Mouse (Mus musculus): ENCODE data around the gene Dcst2. TPM values are rescaled to one million over a fixed set of nuclear protein-coding genes. Genes with fewer than 3 reads are reported as not detected.
A peak's percentile ranks its signal among the peaks of the same experiment; 100 is the strongest.

Gene Dcst2
- total RNA-seq, 4 experiments from 2014 or later, result 0.32 to 0.47 (median 0.39) TPM

DNA sequence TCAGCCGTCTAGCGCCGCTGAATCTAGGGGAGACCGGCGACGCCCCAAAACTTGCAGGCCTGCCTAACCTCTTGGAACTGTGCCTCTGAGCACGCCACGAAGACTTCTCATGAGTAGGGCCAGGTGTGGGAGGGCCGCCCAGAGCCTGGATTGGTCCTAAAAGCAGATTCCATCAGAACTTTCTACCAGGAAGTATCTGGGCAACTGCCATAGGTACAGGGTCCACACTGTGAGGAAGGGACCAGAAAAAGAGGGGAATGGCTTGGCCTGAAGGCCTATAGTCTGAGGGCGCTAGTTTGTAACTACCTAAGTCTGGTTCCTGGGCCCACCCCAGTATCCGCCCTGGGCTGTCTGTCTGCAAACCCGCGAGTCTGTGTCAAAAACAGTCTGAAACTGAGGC lies 30.2 kb upstream of the Dcst2 start:
- no peak for DNase-seq (ENCODE audit: low spot score in 2 of 2)

DNA sequence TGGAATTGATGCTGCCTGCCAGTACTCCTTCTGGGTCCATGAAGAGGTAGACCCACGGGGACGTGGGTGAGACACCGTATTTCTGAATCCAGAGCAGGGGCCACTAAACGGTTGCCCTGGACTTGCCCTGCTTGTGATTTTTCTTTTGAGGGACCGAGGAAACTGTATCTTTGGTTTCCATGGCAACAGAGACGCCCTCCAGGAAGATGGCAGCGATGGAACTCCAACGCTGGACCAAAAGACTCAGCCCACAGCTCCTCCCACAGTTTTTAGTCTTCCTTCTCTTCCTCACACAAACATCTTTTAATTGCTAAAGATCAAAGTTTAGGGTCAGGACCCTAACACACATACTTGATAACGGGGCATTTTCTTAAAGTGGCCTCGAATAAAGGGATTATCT lies 29.8 kb upstream of the Dcst2 start:
- DNase-seq (ENCODE audit: low spot score in 2 of 2), result no peak

- no peak for DNase-seq (ENCODE audit: low spot score in 2 of 2)
Measured at GRCm38 (mm10) chr3:89332476-89332875, 29.3 kb upstream of the Dcst2 start.

DNA sequence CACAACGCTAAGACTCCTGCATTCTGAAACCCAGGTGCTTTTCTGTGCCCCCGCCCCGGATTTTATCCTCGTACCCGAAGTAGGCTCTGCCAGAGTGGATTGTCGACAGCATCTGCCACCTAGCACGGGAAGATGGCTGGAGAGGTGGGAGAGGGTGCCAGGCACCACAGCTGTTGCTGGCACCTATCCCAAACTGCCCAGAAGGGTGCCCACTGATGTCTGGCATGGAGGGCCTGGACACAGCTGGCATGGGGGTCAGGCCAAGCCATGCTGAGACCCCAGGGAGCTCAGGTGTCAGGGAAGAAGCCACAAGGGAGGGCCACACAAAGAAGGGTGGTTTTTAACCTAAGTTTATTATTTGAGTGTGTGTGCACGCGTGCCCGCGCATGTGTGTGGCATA lies 28.7 kb upstream of the Dcst2 start:
- no peak for DNase-seq (ENCODE audit: low spot score in 2 of 2)

GRCm38 (mm10) chr3:89336529-89336928 lies 25.2 kb upstream of the Dcst2 start:
- no peak for DNase-seq (ENCODE audit: low spot score in 2 of 2)

DNA sequence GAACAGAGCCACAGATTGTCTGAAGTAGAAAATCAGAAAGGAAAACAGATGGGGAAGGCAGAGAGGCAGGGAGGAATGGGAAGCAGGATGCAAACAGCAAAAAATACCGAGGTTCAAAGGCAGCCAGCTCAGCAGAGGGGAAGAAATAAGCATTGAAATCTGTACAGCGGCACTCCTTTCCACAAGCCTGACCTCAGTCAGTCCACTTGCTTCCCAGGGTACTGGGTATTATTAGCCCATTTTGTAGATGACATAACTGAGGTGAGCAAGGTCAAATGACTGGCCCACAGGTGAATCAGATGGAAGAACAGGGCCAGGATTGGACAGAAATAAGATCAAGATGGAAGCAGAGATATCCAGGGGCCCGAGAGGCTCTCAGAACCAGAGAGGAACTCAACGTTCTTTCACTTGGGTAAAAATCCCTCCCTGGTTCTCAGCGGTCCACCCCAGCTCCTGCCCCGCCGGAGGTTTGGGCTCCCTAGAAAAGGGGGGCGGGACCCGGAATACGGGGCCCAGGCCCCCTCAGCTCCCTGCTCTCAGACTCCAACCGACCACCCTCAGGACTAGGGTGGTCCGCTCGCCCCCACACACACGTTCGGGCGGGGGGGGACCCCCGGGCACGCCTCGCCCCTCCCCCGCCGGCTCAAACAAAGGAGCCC lies 24.6 kb upstream of the Dcst2 start:
- DNase-seq (ENCODE audit: low spot score in 2 of 2), result no peak

- no peak for DNase-seq (ENCODE audit: low spot score in 2 of 2)
Measured at GRCm38 (mm10) chr3:89337721-89338578, 23.8 kb upstream of the Dcst2 start, which contains the start of gene Efna4. Gene Efna4, minus strand, starts transcription at chr3:89338028.

- DNase-seq (ENCODE audit: low spot score in 2 of 2), result peak in 1 of 2 experiments; percentile 81
Measured at GRCm38 (mm10) chr3:89339416-89339815, 22.4 kb upstream of the Dcst2 start.

GRCm38 (mm10) chr3:89340465-89340864 lies 21.3 kb upstream of the Dcst2 start:
- peak in 1 of 2 experiments; percentile 76 for DNase-seq (ENCODE audit: low spot score in 2 of 2)

DNA sequence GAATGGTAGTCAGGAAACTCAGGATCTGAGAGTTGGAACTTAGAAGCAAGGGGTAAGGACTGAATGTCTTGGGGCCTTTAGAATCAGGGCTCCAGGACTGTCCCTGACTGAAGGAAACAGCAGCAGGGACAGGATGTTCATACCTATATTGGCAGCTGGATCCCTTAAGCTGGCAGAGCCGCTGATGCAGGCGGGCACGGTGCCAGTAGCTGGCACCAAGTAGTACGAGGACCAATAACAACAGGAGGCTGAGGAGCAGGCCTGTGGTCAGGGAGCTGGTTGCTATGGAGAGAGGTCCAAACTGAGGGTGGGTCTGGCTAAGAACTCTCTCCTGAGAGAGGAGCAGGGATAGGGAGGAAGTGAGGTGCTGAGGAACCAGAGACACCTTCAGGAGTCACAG lies 20.0 kb upstream of the Dcst2 start:
- no peak for DNase-seq (ENCODE audit: low spot score in 2 of 2)

DNA sequence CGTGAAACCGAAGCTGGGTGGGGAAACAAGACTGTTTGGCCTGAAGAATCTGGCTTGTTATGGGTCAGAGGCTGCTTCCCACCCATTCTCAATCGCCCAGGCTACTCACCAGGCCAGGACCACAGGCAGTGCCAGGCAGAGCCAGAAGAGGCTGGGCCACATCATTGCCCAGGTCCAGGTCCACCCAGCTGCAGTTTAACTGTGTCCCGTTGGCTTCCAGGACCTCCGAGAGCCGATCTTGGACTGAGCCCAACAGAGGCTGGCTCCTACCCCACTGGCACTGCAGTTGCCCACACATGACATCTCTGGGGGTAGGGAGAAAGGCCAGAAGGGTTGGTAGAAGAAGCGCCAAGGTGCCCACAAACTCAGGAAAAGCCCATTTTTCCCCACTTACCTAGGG lies 18.5 kb upstream of the Dcst2 start:
- DNase-seq (ENCODE audit: low spot score in 2 of 2), result no peak

- no peak for DNase-seq (ENCODE audit: low spot score in 2 of 2)
Measured at GRCm38 (mm10) chr3:89346815-89347540, 14.8 kb upstream of the Dcst2 start.

- no peak for DNase-seq (ENCODE audit: low spot score in 2 of 2)
Measured at GRCm38 (mm10) chr3:89347916-89348315, 13.9 kb upstream of the Dcst2 start.

GRCm38 (mm10) chr3:89348911-89349868 lies 12.6 kb upstream of the Dcst2 start:
- no peak for DNase-seq (ENCODE audit: low spot score in 2 of 2)

GRCm38 (mm10) chr3:89349869-89350501 lies 11.8 kb upstream of the Dcst2 start, which contains the start of gene Adam15:
Gene Adam15, minus strand, starts transcription at chr3:89349996.
- peak; percentile 86 to 90 for DNase-seq (ENCODE audit: low spot score in 2 of 2)

GRCm38 (mm10) chr3:89351271-89351670 lies 10.5 kb upstream of the Dcst2 start:
- DNase-seq (ENCODE audit: low spot score in 2 of 2), result no peak

DNA sequence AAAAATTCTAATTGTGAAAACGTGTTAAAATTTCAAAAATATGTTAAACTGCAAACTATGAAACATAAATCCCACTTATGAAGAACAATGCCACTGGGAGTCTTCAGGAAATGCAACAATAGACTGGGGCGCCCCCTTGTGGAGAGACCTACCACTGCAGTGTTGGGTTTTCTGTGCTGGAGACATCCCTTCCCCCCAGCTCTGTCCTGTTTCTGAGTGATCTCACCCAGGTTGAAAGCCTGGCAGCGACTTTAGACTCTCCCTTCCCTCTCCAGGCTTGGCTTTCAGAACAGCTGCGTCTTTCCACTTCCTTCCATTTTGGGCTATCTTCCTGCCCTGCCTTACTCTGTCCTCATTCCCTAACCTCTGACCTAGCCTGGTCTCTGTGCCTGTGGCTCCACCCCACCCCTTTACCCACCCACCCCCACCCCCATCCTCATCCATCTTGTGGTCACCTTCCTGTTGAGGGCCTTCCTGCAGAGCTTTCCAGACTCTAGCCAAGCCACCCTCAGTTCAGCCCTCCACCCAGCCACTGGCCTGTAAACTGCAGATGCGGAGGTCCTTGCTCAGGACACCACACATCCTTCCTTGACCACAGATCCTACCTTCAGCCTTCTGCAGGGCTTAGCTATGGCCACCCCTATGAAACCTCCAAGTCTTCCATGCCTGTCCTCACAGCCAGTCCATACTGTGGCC lies 6.8 kb upstream of the Dcst2 start:
- DNase-seq (ENCODE audit: low spot score in 2 of 2), result peak; percentile 79 to 91

DNA sequence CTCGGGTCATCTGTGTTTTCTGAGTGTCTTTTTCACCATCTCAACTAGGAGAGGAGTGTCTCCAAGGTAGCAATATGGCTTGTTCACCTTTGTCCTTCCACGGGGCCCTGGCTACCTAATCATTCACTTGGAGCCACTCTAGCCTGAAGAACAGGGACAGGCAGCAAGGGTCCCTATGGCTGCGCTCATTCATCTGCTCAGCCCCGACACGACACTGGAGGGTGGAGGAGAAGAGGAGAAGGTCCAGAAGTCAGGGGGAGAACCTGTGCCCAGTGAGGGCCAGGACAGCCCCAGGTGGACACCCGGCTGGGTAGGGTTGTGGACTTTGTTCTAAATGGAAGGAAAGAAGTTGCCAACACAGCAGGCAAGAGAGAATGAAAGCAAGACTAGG lies 6.3 kb upstream of the Dcst2 start:
- no peak for DNase-seq (ENCODE audit: low spot score in 2 of 2)

DNA sequence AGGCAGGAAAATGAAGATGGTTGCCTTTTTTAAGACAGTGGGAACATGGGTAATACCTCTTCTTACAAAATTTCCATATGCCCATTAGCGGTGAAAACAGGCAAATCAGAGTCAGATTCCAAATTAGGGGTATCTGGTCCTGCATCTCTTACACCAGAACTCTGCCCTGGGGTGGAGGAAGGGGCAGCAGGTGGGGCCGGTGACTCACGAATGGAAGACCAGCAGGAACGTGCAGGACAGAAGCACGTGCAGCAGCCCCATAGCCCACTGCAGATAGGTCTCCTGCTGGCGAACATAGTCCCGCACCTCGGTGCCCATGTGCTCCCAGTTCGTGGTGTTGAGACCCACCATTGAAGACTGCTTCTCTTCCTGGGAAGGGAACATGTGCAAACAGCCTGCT lies 5.7 kb upstream of the Dcst2 start:
- DNase-seq (ENCODE audit: low spot score in 2 of 2), result no peak

DNA sequence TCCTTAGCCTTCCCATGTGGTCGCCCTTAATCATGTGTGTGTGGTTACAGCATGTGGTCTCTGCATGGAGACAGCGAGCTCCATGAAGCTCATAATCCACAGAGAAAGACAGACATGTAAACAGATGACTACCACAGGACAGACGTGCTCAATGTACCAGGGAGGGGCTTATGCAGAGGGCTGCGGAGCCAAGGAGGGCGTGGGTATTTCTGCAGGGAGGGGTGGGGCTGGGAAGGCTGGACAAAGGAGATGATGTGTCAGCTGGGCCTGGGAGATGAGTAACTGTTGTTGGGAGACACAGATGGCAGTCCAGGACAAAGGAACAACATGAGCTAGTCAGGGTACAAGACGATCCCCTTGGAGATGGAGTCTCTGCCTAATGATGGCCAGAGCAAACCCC lies 2.1 kb upstream of the Dcst2 start:
- DNase-seq (ENCODE audit: low spot score in 2 of 2), result no peak

All from layer of hippocampus, adult 8-10 months (tissue).